Mouse (Mus musculus) megakaryocyte, embryonic 14.5 days (primary cell): ENCODE results near the gene Flt3l.

ENCODE experiments used
- FLI1 ChIP-seq: IDR thresholded peaks from 2 replicates; pipeline ENCODE4 v1.6.1; 2012; ENCODE audit warnings: low read length, inconsistent platforms, mixed read lengths
- GATA1 ChIP-seq: IDR thresholded peaks from 3 replicates; pipeline ENCODE4 v1.6.1; 2012; ENCODE audit warnings: mixed read lengths, low read length, inconsistent platforms, borderline replicate concordance

- no peak for TF ChIP-seq GATA1
- no peak for TF ChIP-seq FLI1
Observed at GRCm38 (mm10) chr7:45113476-45113875, 22.8 kb downstream of the Flt3l start.
